Mouse (Mus musculus): Measurements from ENCODE around the gene 2410002F23Rik. TPM values are rescaled to one million over a fixed set of nuclear protein-coding genes. Genes with fewer than 3 reads are reported as not detected.
"Not testable (repeated sequence)": the region's sequence is repeated elsewhere in the genome, so short reads cannot be mapped to it uniquely, and the experiment has no call there.

The 2410002F23Rik gene
- total RNA-seq, 2 experiments from 2014 or later: 63.5 to 95.5 TPM

GRCm38 (mm10) chr7:44260410-44260809, 13.9 kb downstream of the 2410002F23Rik start:
- ATAC-seq (replicated peaks; ENCODE audit: poor library complexity, severe bottlenecking): no peak

GRCm38 (mm10) chr7:44261147-44261546, 14.6 kb downstream of the 2410002F23Rik start, which contains the start of gene Gm15517:
Gene Gm15517, plus strand, starts transcription at chr7:44261447.
- ATAC-seq (replicated peaks; ENCODE audit: poor library complexity, severe bottlenecking): no peak

- ATAC-seq (replicated peaks; ENCODE audit: poor library complexity, severe bottlenecking): peak; percentile 94
These were observed 16.5 kb downstream of the 2410002F23Rik start for GRCm38 (mm10) chr7:44262791-44263643.

GRCm38 (mm10) chr7:44268117-44268516, 21.6 kb downstream of the 2410002F23Rik start:
- no peak for ATAC-seq (replicated peaks; ENCODE audit: poor library complexity, severe bottlenecking)

- ATAC-seq (replicated peaks; ENCODE audit: poor library complexity, severe bottlenecking): peak; percentile 44
These were observed 22.9 kb downstream of the 2410002F23Rik start for GRCm38 (mm10) chr7:44269397-44269796.

GRCm38 (mm10) chr7:44271309-44271708, 24.8 kb downstream of the 2410002F23Rik start:
- ATAC-seq (replicated peaks; ENCODE audit: poor library complexity, severe bottlenecking): no peak

GRCm38 (mm10) chr7:44272546-44272945, 26.0 kb downstream of the 2410002F23Rik start:
- peak; percentile 60 for ATAC-seq (replicated peaks; ENCODE audit: poor library complexity, severe bottlenecking)

GRCm38 (mm10) chr7:44273446-44273845, 26.9 kb downstream of the 2410002F23Rik start:
- no peak for ATAC-seq (replicated peaks; ENCODE audit: poor library complexity, severe bottlenecking)

- ATAC-seq (replicated peaks; ENCODE audit: poor library complexity, severe bottlenecking): no peak
These were observed 27.6 kb downstream of the 2410002F23Rik start for GRCm38 (mm10) chr7:44274096-44274495.

GRCm38 (mm10) chr7:44275546-44275945, 29.0 kb downstream of the 2410002F23Rik start:
- ATAC-seq (replicated peaks; ENCODE audit: poor library complexity, severe bottlenecking): no peak

- no peak for ATAC-seq (replicated peaks; ENCODE audit: poor library complexity, severe bottlenecking)
These were observed 30.1 kb downstream of the 2410002F23Rik start for GRCm38 (mm10) chr7:44276461-44277249.

GRCm38 (mm10) chr7:44277250-44277622, 30.7 kb downstream of the 2410002F23Rik start:
- ATAC-seq (replicated peaks; ENCODE audit: poor library complexity, severe bottlenecking): peak; percentile 36; the same call in 1 of the 2 replicates

- peak; percentile 90 for ATAC-seq (replicated peaks; ENCODE audit: poor library complexity, severe bottlenecking)
These were observed 34.4 kb downstream of the 2410002F23Rik start for GRCm38 (mm10) chr7:44280959-44281358.

- ATAC-seq (replicated peaks; ENCODE audit: poor library complexity, severe bottlenecking): no peak
These were observed 35.1 kb downstream of the 2410002F23Rik start for GRCm38 (mm10) chr7:44281586-44281985.

GRCm38 (mm10) chr7:44287760-44288159, 41.2 kb downstream of the 2410002F23Rik start:
- no peak for ATAC-seq (replicated peaks; ENCODE audit: poor library complexity, severe bottlenecking)

- no peak for ATAC-seq (replicated peaks; ENCODE audit: poor library complexity, severe bottlenecking)
These were observed 44.5 kb downstream of the 2410002F23Rik start for GRCm38 (mm10) chr7:44290986-44291385.

- ATAC-seq (replicated peaks; ENCODE audit: poor library complexity, severe bottlenecking): no peak
These were observed 44.9 kb downstream of the 2410002F23Rik start for GRCm38 (mm10) chr7:44291418-44291817.

GRCm38 (mm10) chr7:44297501-44297900, 51.0 kb downstream of the 2410002F23Rik start:
- ATAC-seq (replicated peaks; ENCODE audit: poor library complexity, severe bottlenecking): not testable (repeated sequence)
